Mouse (Mus musculus): ENCODE results near the gene Prr15l.

The Prr15l gene

DNA sequence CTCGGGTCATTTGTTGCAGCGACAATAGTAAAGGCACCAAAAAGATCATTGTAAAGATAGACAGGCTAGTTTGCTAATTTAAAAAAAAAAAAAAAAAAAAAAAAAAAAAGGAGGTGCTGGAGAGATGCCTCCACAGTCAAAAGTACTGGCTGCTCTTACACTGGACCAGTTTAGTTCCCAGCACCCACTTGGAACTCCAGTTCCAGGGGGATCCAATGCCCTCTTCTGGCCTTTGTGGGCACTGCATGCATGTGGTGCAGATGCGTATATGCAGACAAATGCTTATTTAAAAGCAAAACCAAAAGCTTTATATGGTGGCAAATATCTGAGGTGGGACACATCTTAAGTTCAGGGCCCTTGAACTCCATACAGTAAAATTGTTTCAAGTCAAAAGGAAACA lies 22.9 kb downstream of the Prr15l start:
- DNase-seq, result no peak

DNA sequence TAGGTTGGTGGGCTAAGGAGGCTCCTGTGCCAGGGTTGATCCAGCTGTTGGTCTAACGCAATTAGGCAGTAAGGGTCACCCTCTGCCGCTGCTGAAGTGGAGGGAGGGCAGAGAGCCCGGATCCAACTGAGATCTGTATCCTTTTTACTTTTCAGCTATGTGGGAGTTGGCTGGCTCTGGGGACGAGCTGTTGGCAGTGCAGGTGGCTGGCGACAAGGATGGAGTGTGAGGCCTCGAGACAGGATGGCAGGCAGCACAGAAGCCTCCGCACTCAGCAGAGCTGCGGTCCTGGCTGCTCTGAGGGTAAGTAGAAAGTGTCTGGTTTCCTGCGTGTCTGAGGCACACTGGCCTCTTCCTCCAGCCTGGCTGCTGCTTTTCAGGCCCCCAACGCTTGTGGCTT lies 24.5 kb downstream of the Prr15l start:
- no peak for DNase-seq

GRCm38 (mm10) chr11:96952896-96953295 lies 25.0 kb downstream of the Prr15l start:
- DNase-seq, result no peak

DNA sequence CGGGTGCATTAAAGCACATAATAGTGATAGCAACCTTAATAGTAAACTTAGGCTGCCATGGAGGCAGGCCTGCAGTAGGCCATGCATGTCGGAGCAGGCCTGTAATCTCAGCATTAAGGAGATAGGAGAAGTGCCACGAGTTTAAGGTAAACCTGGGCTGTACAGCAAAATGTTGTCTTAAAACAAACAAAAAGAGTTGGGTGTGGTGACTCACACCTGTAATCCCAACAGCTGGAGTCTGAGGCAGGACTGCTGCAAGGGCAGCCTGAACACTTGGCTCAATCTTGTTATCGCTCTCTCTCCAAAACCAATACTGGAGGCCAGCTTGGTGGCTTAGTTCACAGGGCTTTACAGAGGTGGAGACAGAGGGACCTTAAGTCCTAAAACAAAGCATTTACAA lies 27.2 kb downstream of the Prr15l start:
- DNase-seq, result no peak

GRCm38 (mm10) chr11:96956009-96956724 lies 28.3 kb downstream of the Prr15l start:
- no peak for DNase-seq

GRCm38 (mm10) chr11:96957061-96957805 lies 29.3 kb downstream of the Prr15l start:
- no peak for DNase-seq

DNA sequence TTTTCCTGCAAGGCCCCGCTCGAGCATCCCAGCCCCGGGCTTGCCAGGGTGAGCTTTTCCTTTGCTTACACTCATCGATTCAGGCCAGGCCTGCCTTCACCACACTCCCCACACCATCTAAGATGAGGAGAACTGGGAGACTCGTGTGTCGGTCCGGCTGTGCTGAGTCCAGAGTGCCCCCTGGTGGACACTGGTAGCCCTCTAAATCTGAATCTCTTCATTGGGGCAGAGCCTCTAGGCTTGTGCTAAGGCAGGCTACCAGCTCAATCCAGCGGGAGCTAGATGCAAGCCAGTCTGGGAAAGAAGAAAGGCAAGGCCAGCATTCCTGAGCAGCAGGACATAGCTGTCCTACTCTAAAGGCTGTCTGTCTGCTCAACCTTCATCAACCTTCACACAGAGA lies 35.7 kb downstream of the Prr15l start:
- peak; percentile 89 for DNase-seq

GRCm38 (mm10) chr11:96966172-96966571 lies 38.3 kb downstream of the Prr15l start:
- DNase-seq, result no peak

DNA sequence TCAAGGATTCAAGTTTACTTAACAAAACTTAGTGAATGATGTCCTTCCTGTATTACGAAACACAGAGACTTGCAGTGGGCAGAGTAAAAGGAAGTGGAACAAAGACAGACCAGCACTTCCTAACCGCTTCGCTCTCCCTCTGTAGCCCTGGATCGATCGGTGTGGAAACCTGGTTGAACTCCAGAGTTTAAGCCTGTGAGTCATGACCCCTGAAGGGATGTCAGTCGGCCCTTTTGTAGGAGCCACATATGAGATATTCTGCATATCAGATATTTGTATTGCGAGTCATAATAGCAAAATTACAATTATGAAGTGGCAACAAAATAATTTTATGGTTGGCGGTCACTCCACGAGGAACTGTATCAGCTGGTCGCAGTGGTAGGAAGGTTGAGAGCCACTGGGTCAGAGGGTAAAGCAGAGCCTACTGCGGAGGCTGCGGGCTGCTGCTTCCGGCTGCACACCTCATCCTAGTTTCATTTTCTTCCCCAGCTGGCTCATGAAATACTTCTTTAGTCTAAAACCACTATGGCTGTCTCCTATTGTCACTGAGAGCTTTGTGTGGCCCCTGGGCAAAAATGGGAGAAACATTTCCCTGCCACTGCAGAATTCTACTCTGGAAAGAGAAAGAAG lies 39.1 kb downstream of the Prr15l start:
- DNase-seq, result no peak

DNA sequence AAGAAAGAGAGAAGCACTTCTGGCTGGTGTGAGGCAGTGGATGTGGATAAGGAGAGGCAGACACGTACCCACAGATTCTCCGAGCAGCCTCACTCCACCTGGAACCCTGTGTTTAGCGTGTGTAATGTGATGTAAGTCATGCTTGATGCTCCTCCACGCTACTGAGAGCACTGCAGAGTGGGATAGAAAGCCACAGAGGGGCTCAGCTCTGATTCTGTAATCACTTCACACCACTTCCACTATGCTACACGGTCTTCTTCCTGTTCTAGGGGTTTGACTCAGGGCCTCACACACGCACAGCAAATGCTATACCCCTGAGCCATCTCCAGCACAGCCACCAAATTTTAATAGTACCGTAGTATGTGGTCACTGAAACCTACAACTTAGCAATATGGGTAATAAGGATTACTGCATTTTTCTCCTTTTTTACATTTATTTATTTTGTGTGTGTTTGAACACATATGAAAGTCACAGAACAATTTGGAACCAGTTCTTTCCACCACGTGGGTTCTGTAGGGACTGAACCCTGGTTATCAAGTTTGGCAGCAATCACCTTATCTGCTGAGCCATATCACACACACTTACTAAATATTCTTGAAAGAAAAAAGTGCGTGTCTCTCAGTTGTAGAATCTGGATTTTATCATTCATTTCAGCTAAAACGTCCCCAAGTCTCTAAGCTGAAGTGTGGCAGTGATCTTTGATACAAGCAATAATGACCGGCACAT lies 39.8 kb downstream of the Prr15l start:
- DNase-seq, result no peak

- no peak for DNase-seq
These were observed 40.6 kb downstream of the Prr15l start for GRCm38 (mm10) chr11:96968476-96968875.

GRCm38 (mm10) chr11:96969280-96969722 lies 41.4 kb downstream of the Prr15l start:
- peak; percentile 67 for DNase-seq

GRCm38 (mm10) chr11:96969746-96970145 lies 41.8 kb downstream of the Prr15l start:
- peak; percentile 86 for DNase-seq

DNA sequence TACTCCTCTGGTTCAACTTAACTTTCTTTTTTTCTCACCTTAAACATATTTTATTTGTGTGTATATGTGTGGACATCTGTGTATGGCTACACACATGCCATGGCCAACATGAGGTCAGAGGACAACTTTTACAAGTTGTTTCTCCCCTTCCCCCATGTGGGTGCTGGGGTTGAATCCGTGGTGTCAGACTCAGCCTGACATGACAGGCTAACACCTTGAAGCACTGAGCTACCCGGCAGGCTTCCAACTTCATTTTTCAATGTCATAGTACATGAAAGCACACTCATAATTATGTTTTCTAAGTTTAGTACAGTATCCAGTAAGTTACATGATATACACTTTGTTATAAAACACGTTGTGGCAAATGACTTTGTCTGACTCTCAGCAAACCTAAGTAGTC lies 42.4 kb downstream of the Prr15l start:
- no peak for DNase-seq

DNA sequence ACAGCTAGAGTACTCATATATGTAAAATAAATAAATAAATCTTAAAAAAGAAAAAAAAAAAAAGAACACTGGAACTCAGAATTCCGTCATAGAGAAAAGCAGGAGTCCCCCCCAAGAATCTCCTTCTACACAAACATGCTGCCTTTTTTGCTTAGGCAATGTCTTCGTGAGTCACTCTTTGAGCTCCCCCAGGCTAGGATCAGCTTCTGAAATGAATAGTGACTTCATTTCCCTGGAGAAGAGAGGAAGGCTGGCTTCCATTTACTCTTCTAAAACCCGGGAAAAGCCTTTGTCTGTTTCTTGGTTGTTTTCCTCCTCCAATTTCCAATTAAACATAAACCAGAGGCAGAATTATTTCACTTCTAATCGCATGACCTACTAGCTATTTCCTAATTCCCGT lies 45.0 kb downstream of the Prr15l start:
- no peak for DNase-seq

DNA sequence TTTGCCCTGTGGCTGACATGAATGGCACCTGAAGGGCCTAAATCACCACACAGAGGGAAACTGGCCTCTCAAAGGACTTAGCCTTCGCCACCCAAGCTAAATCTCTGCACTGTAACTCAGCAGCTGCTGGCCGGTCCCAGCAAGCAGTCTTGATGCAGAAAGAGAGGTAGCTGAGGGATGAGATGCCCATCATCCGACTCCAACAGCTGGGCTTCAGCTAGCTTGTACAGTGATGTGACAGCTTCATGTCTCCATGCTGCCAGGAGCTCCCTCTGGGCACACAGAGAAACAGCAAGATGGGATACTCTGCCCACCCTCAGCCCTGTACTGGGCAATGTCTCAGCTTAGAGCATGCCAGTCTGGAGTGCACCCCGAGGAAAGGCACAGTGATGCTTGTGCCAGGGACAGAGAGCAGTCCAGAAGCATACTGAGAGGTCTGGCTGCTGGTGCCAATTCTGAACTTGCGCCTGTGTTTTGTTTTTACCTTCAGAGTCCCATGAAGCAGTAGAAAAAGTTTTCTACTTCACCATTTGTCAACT lies 45.6 kb downstream of the Prr15l start:
- peak; percentile 85 for DNase-seq

DNA sequence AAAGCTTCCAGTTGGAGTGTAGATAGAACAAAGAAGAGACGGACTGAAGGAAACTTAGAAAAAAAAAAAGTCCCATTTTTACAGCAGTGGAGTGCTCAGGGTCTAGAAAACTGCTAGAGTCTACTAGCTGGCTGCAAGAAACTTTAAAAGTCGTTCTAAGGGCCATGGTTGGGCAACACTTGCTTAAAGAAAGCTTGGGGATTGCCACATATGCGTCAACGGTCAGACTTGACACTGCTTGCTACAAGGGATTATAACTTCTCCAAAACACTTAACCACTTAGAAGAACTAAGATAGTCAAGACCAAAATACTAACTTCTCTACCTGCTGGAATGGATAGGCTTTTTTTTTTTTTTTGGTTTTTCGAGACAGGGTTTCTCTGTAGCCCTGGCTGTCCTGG lies 46.9 kb downstream of the Prr15l start:
- DNase-seq, result no peak

- DNase-seq, result peak; percentile 56
These were observed 47.8 kb downstream of the Prr15l start for GRCm38 (mm10) chr11:96975511-96976378.

GRCm38 (mm10) chr11:96976379-96976687 lies 48.4 kb downstream of the Prr15l start:
- DNase-seq, result peak; percentile 58

GRCm38 (mm10) chr11:96976911-96977591 lies 49.1 kb downstream of the Prr15l start:
- no peak for DNase-seq

GRCm38 (mm10) chr11:96977606-96978400 lies 49.9 kb downstream of the Prr15l start:
- peak; percentile 100 for DNase-seq

Data from cerebellum, adult 9-11 months (tissue).